Mouse (Mus musculus): ENCODE measurements at regions not wholly inside any gene's neighbourhood (a gene's known extent, or its start where the extent isn't known, plus 50 kb on each side); places are given as distances from the start of the nearest gene placed in this dataset.
"Not testable (repeated sequence)": the region's sequence is repeated elsewhere in the genome, so short reads cannot be mapped to it uniquely, and the experiment has no call there.

- DNase-seq (ENCODE audit: low spot score in 2 of 2): no peak
Observed at GRCm38 (mm10) chr17:4024384-4024783, 328.3 kb upstream of the Nox3 start.

- no peak for DNase-seq (ENCODE audit: low spot score in 2 of 2)
Observed at GRCm38 (mm10) chr17:4029202-4029601, 333.1 kb upstream of the Nox3 start.

- DNase-seq (ENCODE audit: low spot score in 2 of 2): no peak
Observed at GRCm38 (mm10) chr17:4034816-4035360, 338.8 kb upstream of the Nox3 start.

- DNase-seq (ENCODE audit: low spot score in 2 of 2): no peak
Observed at GRCm38 (mm10) chr17:4040104-4040664, 344.1 kb upstream of the Nox3 start.

GRCm38 (mm10) chr17:4060186-4060585 is 364.1 kb upstream of the Nox3 start:
- not testable (repeated sequence) for DNase-seq (ENCODE audit: low spot score in 2 of 2)

- DNase-seq (ENCODE audit: low spot score in 2 of 2): no peak
Observed at GRCm38 (mm10) chr17:4073381-4073780, 377.3 kb upstream of the Nox3 start.

GRCm38 (mm10) chr17:4080564-4080963 is 384.5 kb upstream of the Nox3 start:
- DNase-seq (ENCODE audit: low spot score in 2 of 2): no peak

- no peak for DNase-seq (ENCODE audit: low spot score in 2 of 2)
Observed at GRCm38 (mm10) chr17:4094621-4095020, 398.6 kb upstream of the Nox3 start.

- no peak for DNase-seq (ENCODE audit: low spot score in 2 of 2)
Observed at GRCm38 (mm10) chr17:4103321-4103720, 407.3 kb upstream of the Nox3 start.

GRCm38 (mm10) chr17:4109263-4109662 is 413.2 kb upstream of the Nox3 start:
- no peak for DNase-seq (ENCODE audit: low spot score in 2 of 2)

GRCm38 (mm10) chr17:4113021-4113420 is 417.0 kb upstream of the Nox3 start:
- DNase-seq (ENCODE audit: low spot score in 2 of 2): no peak

- no peak for DNase-seq (ENCODE audit: low spot score in 2 of 2)
Observed at GRCm38 (mm10) chr17:4116476-4116875, 420.4 kb upstream of the Nox3 start.

GRCm38 (mm10) chr17:4133678-4134077 is 437.6 kb upstream of the Nox3 start:
- DNase-seq (ENCODE audit: low spot score in 2 of 2): no peak

- no peak for DNase-seq (ENCODE audit: low spot score in 2 of 2)
Observed at GRCm38 (mm10) chr17:4163502-4163901, 467.4 kb upstream of the Nox3 start.

GRCm38 (mm10) chr17:4173951-4174361 is 477.9 kb upstream of the Nox3 start:
- peak; percentile 9 to 29 for DNase-seq (ENCODE audit: low spot score in 2 of 2)

- DNase-seq (ENCODE audit: low spot score in 2 of 2): no peak
Observed at GRCm38 (mm10) chr17:4175006-4175405, 478.9 kb upstream of the Nox3 start.

- no peak for DNase-seq (ENCODE audit: low spot score in 2 of 2)
Observed at GRCm38 (mm10) chr17:4176524-4176923, 480.5 kb upstream of the Nox3 start.

GRCm38 (mm10) chr17:4177485-4178150 is 481.6 kb upstream of the Nox3 start:
- DNase-seq (ENCODE audit: low spot score in 2 of 2): no peak

- DNase-seq (ENCODE audit: low spot score in 2 of 2): no peak
Observed at GRCm38 (mm10) chr17:4179271-4179670, 483.2 kb upstream of the Nox3 start.

- no peak for DNase-seq (ENCODE audit: low spot score in 2 of 2)
Observed at GRCm38 (mm10) chr17:4182106-4182505, 486.0 kb upstream of the Nox3 start.

- DNase-seq (ENCODE audit: low spot score in 2 of 2): no peak
Observed at GRCm38 (mm10) chr17:4186802-4187201, 490.7 kb upstream of the Nox3 start.

- no peak for DNase-seq (ENCODE audit: low spot score in 2 of 2)
Observed at GRCm38 (mm10) chr17:4187606-4188005, 491.5 kb upstream of the Nox3 start.

- DNase-seq (ENCODE audit: low spot score in 2 of 2): no peak
Observed at GRCm38 (mm10) chr17:4196793-4197448, 500.9 kb upstream of the Nox3 start.
